Mouse (Mus musculus) spleen, adult 2 months (tissue): ENCODE results near the gene Mdp1. TPM values are rescaled to one million over a fixed set of nuclear protein-coding genes. Genes with fewer than 3 reads are reported as not detected.
A peak's percentile ranks its signal among the peaks of the same experiment; 100 is the strongest.

Experiments used
- DNase-seq, 2 experiments: peaks; one replicate each; pipeline versions ENCODE4 v3.0.0 to v3.0.0-alpha.2; 2012 to 2021; ENCODE audit warnings: low spot score in 2 of 2, low read depth in 1 of 2
- H3K27ac ChIP-seq: fragments of 200-500 bp; 2 replicates; pipeline ENCODE4 v1.5.1; 2012; ENCODE audit warnings: low read length, inconsistent platforms; ENCODE audit not compliant: insufficient read depth
- H3K27me3 ChIP-seq: fragments of 200-500 bp; 2 replicates; pipeline ENCODE4 v1.6.1; 2012; ENCODE audit warnings: mild to moderate bottlenecking, moderate library complexity, low read length, inconsistent platforms; ENCODE audit not compliant: control insufficient read depth, insufficient read depth
- H3K36me3 ChIP-seq: fragments of 200-500 bp; 2 replicates; pipeline ENCODE4 v1.6.1; 2012; ENCODE audit warnings: mild to moderate bottlenecking, low read length, inconsistent platforms; ENCODE audit not compliant: control insufficient read depth, insufficient read depth
- H3K4me1 ChIP-seq: fragments of 200-500 bp; 2 replicates; pipeline ENCODE4 v1.6.1; 2011; ENCODE audit warnings: inconsistent platforms; ENCODE audit not compliant: control insufficient read depth, insufficient read depth, insufficient read length
- H3K4me3 ChIP-seq: fragments of 200-500 bp; 2 replicates; pipeline ENCODE4 v1.5.1; 2011; ENCODE audit warnings: mild to moderate bottlenecking, inconsistent platforms; ENCODE audit not compliant: insufficient read depth, insufficient read length; ENCODE audit errors: extremely low read depth
- CTCF ChIP-seq: fragments of 200-500 bp; IDR thresholded peaks from 2 replicates; pipeline ENCODE4 v1.5.1; 2011; ENCODE audit warnings: mild to moderate bottlenecking, inconsistent platforms; ENCODE audit not compliant: insufficient read depth, insufficient read length, insufficient replicate concordance; ENCODE audit errors: extremely low read depth
- POLR2A ChIP-seq: fragments of 200-500 bp; IDR thresholded peaks from 2 replicates; pipeline ENCODE4 v1.6.1; 2011; ENCODE audit warnings: low read depth, low read length, inconsistent platforms
- WGBS: fragments of 180-500 bp; shearing (Covaris S2); methylation state at CpG from one replicate; pipeline ENCODE4 v1.1.7; 2018; 5-methylcytosine and 5-hydroxymethylcytosine counted together
- polyA plus RNA-seq: library from polyadenylated mRNA; depleted of rRNA; stranded (reverse); fragments of >200 nt; gene quantifications from 2 replicates; pipeline ENCODE4 v1.2.3, GENCODE M21; 2012; rRNA removed

Mdp1 gene
- 19.7 and 19.9 TPM in 2 replicates for polyA plus RNA-seq

DNA sequence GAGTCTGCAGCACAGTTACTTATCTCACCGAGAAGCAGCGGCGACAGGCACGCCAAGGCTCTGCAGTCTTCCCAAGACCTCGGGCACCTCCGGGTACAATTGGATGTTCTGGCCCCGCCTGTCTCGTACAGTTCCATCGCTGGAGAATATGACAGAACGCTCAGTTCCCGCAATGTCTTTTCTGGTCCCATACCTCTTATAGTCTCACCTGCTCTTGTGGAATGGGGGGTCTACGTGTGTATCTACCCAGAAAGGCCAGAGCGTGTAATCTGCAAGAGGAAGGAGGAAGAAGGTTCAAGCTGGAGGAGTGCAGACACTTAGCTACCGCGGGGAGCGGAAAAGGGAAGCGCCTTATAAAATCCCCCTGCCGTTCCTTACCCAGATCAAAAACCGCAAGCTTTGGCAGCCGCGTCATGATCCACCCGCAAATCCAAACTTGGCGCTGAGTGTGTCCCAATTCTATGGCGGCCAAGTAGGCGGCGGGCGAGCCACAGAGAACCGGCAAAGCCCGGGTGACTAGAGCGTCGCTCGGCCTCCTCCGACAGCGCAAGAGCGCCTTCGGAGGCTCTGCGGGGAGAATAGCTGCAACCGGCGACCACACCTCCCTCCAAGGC, at the start of gene Mdp1:
Mdp1 (minus strand) TSS at position 549 of the 614 bp plus-strand sequence.
- WGBS = under 1% methylated on average over 39 of the region's 39 CpGs
- Histone ChIP-seq H3K27ac (peak within 1 kb of the TSS; percentile 76), H3K4me1 (peaks cover 3% of the 10 kb centered on the region; the same call in 1 of the 2 replicates), H3K4me3 (peak within 1 kb of the TSS; percentile 70), H3K36me3 (peaks cover 14% of the 10 kb centered on the region), H3K27me3 (no peaks in the 10 kb centered on the region)
- peak; percentile 67 to 70 for DNase-seq
- TF ChIP-seq POLR2A (peak; percentile 9; the same call in 1 of the 2 replicates), CTCF (peak; percentile 19; the same call in 1 of the 2 replicates)

DNA sequence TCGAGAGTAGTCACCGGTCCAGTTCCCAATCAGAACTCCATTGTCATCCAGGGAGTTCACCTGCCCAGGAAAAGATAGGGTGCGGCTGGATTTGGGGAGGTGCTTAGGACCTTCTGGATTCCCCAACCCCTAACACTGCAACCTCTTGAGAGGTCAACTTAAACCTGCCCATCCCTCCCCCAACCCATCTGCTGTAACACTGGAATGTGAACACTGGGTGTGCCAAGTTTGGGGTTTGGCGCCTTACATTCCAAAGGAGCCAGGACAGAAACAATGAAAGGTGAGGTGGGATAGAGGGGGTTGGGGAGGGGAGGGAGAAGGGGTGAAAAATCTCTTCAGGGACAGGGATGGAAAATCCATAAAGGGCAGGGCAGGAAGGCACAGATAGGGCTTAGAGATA, 49.2 kb upstream of the Mdp1 start:
- no peak for DNase-seq
- Histone ChIP-seq H3K4me1 (no peaks in the 10 kb centered on the region), H3K36me3 (no peaks in the 10 kb centered on the region), H3K27me3 (0 out of 2 replicates have a peak, but pooled peaks cover 3% of the 10 kb centered on the region), H3K4me3 (no peak overlapping the region), H3K27ac (no peak overlapping the region)
- WGBS = 96% methylated on average over 4 of the region's 4 CpGs
- TF ChIP-seq CTCF (no peak), POLR2A (no peak)

DNA sequence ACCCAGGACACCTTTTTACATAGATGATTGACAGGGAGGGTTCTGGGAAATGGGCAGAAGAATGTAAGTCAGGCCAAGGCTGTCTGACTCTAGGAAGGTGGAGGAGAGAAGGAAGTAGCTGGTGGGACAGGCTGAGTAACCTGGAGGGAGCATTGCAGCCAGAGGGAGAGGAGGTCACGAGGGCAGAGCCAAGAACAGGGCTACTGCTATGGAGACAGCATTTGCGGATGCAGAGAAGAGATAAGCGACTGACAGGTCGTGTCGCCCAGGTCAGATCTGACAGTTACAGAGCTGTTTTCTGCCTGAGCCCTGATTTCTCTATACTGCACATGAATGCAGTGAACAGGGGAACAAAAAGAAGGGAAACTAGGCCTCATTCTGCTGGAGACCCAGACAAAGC, 47.1 kb upstream of the Mdp1 start:
- 88% methylated on average over 5 of the region's 5 CpGs for WGBS
- no peak for TF ChIP-seq CTCF
- TF ChIP-seq POLR2A = no peak
- no peak for DNase-seq
- H3K27ac ChIP-seq = no peak overlapping the region
- H3K4me3 ChIP-seq = no peak overlapping the region
- H3K4me1 ChIP-seq = no peaks in the 10 kb centered on the region
- no peaks in the 10 kb centered on the region for H3K27me3 ChIP-seq
- no peaks in the 10 kb centered on the region for H3K36me3 ChIP-seq

DNA sequence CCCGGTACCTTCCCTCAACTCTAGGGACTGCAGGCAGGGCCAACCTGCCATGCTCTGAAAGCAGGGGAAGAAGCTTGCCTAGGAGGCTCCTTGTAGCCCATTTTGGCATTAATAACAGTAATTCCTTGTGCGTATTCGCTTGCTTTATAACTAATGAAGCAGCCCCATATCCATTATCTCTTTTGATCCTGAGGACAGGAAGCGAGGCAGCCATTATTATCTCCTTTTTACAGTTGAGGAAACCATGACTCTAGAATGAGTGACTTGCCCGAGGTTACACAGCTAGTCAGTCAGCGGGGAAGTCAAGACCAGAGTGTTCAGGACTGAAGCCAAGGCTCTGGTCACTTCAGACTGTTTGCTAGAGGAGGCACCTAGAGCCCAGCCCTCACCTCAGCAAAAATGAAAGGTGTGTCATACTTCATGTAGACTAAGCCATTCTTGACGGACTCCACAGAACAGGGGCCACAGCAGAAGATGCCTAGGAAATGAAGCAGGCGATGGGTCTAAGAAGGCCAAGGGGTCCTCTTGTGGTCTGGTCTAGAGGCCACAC, 45.8 kb upstream of the Mdp1 start:
- 83% methylated on average over 8 of the region's 8 CpGs for WGBS
- no peaks in the 10 kb centered on the region for H3K36me3 ChIP-seq
- DNase-seq = no peak
- H3K4me3 ChIP-seq = no peak overlapping the region
- no peaks in the 10 kb centered on the region for H3K27me3 ChIP-seq
- no peaks in the 10 kb centered on the region for H3K4me1 ChIP-seq
- H3K27ac ChIP-seq = no peak overlapping the region
- no peak for TF ChIP-seq CTCF
- TF ChIP-seq POLR2A = no peak

DNA sequence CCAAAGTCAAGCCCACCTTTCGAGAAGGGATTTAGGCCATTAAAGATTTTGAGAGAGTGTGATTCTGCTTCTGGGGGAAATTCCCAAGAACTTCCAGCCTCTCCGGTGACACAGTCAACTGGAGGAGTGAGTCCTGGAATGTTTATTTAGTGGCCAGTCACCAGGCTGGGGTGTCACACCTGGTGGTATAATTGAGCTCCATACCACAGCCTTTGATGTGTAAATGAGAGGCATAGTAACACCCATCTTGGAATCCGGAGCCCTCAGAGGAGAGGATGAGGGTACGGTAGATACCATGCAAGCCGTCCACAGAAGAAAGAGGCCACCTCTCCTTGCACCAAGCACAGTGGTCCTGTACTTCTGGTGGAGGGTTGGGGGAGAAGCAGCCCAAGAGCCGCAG, 42.5 kb upstream of the Mdp1 start:
- no peak overlapping the region for H3K4me3 ChIP-seq
- no peak overlapping the region for H3K27ac ChIP-seq
- DNase-seq = no peak
- no peak for TF ChIP-seq CTCF
- TF ChIP-seq POLR2A = no peak
- no peaks in the 10 kb centered on the region for H3K36me3 ChIP-seq
- 90% methylated on average over 6 of the region's 6 CpGs for WGBS
- H3K4me1 ChIP-seq = no peaks in the 10 kb centered on the region
- no peaks in the 10 kb centered on the region for H3K27me3 ChIP-seq

DNA sequence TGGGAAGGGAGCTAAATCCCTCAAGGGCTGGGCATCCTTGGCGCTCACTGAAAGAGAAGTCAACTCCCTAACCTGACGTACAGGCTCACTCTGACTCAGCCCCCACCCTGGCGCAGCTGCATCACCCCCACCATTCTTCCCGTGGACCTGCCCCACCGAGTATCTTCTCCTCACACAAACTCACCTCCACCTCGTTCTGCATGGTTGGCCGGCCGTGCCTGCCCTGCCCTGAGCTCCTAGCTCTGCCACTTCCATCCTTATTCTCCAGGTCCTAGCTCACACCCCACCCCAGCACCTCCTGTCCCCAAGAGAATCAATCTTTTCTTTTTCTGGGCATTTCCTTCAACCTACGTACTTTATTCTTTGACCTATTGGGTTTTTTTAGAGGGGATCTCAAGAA, 40.8 kb upstream of the Mdp1 start:
- H3K4me1 ChIP-seq = no peaks in the 10 kb centered on the region
- no peak for DNase-seq
- no peaks in the 10 kb centered on the region for H3K36me3 ChIP-seq
- H3K27ac ChIP-seq = no peak overlapping the region
- no peak overlapping the region for H3K4me3 ChIP-seq
- TF ChIP-seq POLR2A (no peak), CTCF (no peak)
- 80% methylated on average over 9 of the region's 9 CpGs for WGBS
- H3K27me3 ChIP-seq = no peaks in the 10 kb centered on the region

DNA sequence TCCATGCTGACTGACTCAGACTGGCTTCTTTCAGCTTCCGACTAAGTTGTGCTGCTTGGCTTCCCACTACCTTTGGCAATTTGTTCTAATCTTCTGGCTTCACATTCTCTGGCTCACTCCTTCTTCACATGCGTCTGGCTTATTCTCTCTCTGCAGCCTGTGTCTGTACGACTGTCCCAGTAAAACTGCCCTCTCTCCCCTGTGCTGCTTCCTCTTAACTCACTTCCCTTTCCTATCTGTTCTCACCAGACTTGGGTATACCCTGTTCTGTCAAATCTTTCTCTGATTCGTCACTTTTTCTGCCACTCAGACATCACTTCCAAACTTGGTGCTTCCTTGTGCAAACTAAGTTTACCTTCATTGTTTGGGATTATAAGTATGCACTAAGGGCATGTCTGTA, 36.9 kb upstream of the Mdp1 start:
- Histone ChIP-seq H3K4me3 (no peak overlapping the region), H3K36me3 (no peaks in the 10 kb centered on the region), H3K27ac (no peak overlapping the region), H3K27me3 (no peaks in the 10 kb centered on the region), H3K4me1 (no peaks in the 10 kb centered on the region)
- TF ChIP-seq POLR2A = no peak
- no peak for TF ChIP-seq CTCF
- no peak for DNase-seq
- 56% methylated on average over 4 of the region's 4 CpGs for WGBS
